Mouse (Mus musculus) c-Kit-positive CD71-negative TER-119-negative erythroid progenitor cells, embryonic 14.5 days (primary cell): ENCODE measurements at regions not wholly inside any gene's neighbourhood (a gene's known extent, or its start where the extent isn't known, plus 50 kb on each side); places are given as distances from the start of the nearest gene placed in this dataset.

Experiments
- DNase-seq: peaks from one replicate; pipeline ENCODE4 v3.0.0-alpha.2; 2013; ENCODE audit warnings: low read depth

- DNase-seq, result no peak
These were observed 305.2 kb upstream of the Gm9747 start for GRCm38 (mm10) chr1:81927721-81928120.

- DNase-seq, result no peak
These were observed 299.8 kb upstream of the Gm9747 start for GRCm38 (mm10) chr1:81933064-81933463.

GRCm38 (mm10) chr1:81945236-81945635, 287.7 kb upstream of the Gm9747 start:
- no peak for DNase-seq

GRCm38 (mm10) chr1:81950140-81950550, 282.8 kb upstream of the Gm9747 start:
- DNase-seq, result no peak

- no peak for DNase-seq
These were observed 282.1 kb upstream of the Gm9747 start for GRCm38 (mm10) chr1:81950853-81951252.

GRCm38 (mm10) chr1:81951493-81952011, 281.4 kb upstream of the Gm9747 start:
- no peak for DNase-seq

GRCm38 (mm10) chr1:81952095-81952494, 280.8 kb upstream of the Gm9747 start:
- DNase-seq, result no peak

GRCm38 (mm10) chr1:81954507-81954906, 278.4 kb upstream of the Gm9747 start:
- DNase-seq, result no peak

GRCm38 (mm10) chr1:81967062-81967461, 265.9 kb upstream of the Gm9747 start:
- DNase-seq, result no peak

- DNase-seq, result no peak
These were observed 265.1 kb upstream of the Gm9747 start for GRCm38 (mm10) chr1:81967746-81968295.

- DNase-seq, result no peak
These were observed 260.3 kb upstream of the Gm9747 start for GRCm38 (mm10) chr1:81972575-81972974.

- no peak for DNase-seq
These were observed 259.4 kb upstream of the Gm9747 start for GRCm38 (mm10) chr1:81973481-81973880.

GRCm38 (mm10) chr1:82007943-82008342, 225.0 kb upstream of the Gm9747 start:
- no peak for DNase-seq

GRCm38 (mm10) chr1:82008805-82009204, 224.1 kb upstream of the Gm9747 start:
- DNase-seq, result no peak

- DNase-seq, result no peak
These were observed 221.9 kb upstream of the Gm9747 start for GRCm38 (mm10) chr1:82010995-82011394.

GRCm38 (mm10) chr1:82015341-82015740, 217.6 kb upstream of the Gm9747 start:
- no peak for DNase-seq

- DNase-seq, result no peak
These were observed 214.1 kb upstream of the Gm9747 start for GRCm38 (mm10) chr1:82018701-82019404.

GRCm38 (mm10) chr1:82027761-82028160, 205.2 kb upstream of the Gm9747 start:
- DNase-seq, result no peak

GRCm38 (mm10) chr1:82031130-82031529, 201.8 kb upstream of the Gm9747 start:
- no peak for DNase-seq

- DNase-seq, result no peak
These were observed 200.5 kb upstream of the Gm9747 start for GRCm38 (mm10) chr1:82032410-82032809.

GRCm38 (mm10) chr1:82038171-82038570, 194.7 kb upstream of the Gm9747 start:
- no peak for DNase-seq

GRCm38 (mm10) chr1:82038698-82039097, 194.2 kb upstream of the Gm9747 start:
- no peak for DNase-seq

GRCm38 (mm10) chr1:82041286-82042050, 191.4 kb upstream of the Gm9747 start:
- DNase-seq, result no peak
